Mouse (Mus musculus): ENCODE measurements at regions not wholly inside any gene's neighbourhood (a gene's known extent, or its start where the extent isn't known, plus 50 kb on each side); places are given as distances from the start of the nearest gene placed in this dataset.

DNA sequence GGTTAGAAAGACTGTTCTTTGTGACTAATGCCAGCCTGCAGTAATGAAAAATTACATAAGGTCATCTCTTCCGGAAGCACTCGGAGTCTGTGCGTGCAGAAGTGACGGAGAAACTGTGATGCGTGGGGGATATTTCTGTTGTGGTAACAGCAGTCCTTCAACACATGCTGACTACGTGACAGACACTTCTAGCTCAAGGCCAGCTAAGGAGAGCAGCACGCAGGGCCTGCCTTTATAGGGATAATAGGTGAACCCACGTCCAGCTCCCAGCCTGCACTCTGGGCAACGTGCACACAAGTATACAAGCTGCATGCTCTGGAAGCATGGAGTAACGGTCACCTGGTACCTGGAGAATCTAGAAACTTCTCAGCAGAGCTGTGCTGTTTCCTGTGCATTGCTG, 77.5 kb upstream of the Pced1b start:
- no peaks in the 10 kb centered on the region for H3K27me3 ChIP-seq (replicated peaks)
- H3K4me1 ChIP-seq: no peaks in the 10 kb centered on the region
- H3K4me3 ChIP-seq (replicated peaks): no peak overlapping the region
- no peaks in the 10 kb centered on the region for H3K36me3 ChIP-seq (replicated peaks; ENCODE audit: low read length)
- TF ChIP-seq GATA1 (IDR thresholded peaks at IDR 0.05; ENCODE audit: borderline replicate concordance, low read length): no peak
- TF ChIP-seq FLI1 (IDR thresholded peaks at IDR 0.05; ENCODE audit: low read length): no peak
- H3K9me3 ChIP-seq: peaks cover 40% of the 10 kb centered on the region

DNA sequence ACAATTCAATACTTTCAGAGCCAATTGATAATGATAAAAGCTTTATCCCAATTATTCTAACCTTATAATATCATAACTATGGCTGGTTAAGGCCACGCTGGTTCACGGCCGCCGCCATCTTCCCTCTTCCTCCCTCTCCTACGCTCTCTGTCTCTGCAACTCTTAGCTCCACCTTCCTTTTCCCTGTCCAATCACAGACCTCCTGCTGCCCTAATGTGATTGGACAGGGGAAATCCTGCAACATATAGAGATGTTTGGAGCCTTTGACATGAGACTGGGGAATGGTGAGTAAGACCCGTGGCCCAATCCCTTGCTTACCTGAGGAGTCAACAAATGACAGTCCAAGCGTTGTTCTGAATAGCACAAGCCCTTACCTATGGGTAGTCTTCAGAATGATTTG, 79.8 kb upstream of the Pced1b start:
- no peaks in the 10 kb centered on the region for H3K4me1 ChIP-seq
- TF ChIP-seq FLI1 (IDR thresholded peaks at IDR 0.05; ENCODE audit: low read length) (no peak), GATA1 (IDR thresholded peaks at IDR 0.05; ENCODE audit: borderline replicate concordance, low read length) (no peak)
- H3K4me3 ChIP-seq (replicated peaks): no peak overlapping the region

DNA sequence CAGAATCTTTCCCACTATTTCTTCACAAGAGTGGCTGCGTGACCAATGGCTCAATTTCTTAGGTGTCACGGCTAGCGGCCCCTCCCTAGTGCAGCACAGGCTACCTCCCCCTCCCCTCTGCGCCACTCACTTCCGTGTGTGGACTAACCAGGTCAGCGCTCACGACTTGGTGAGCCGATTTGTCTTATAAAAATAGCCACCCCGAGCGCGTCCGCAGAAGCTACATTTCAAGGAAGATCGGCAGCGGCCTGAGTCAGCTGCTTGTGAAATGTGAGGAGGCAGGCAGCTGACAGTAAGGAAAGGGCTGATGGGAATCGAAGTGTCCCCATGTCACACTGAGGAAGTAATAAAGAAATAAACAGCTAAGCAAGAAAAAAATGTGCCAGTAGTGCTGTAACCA, 82.3 kb upstream of the Pced1b start:
- TF ChIP-seq GATA1 (IDR thresholded peaks at IDR 0.05; ENCODE audit: borderline replicate concordance, low read length): no peak
- TF ChIP-seq FLI1 (IDR thresholded peaks at IDR 0.05; ENCODE audit: low read length): no peak
- H3K27me3 ChIP-seq (replicated peaks): no peaks in the 10 kb centered on the region
- H3K4me3 ChIP-seq (replicated peaks): no peak overlapping the region
- no peaks in the 10 kb centered on the region for H3K4me1 ChIP-seq
- H3K9me3 ChIP-seq: peaks cover 40% of the 10 kb centered on the region
- H3K36me3 ChIP-seq (replicated peaks; ENCODE audit: low read length): no peaks in the 10 kb centered on the region

More for the DNA sequence above, 79.8 kb upstream of the Pced1b start:
- H3K36me3 ChIP-seq (replicated peaks; ENCODE audit: low read length): no peaks in the 10 kb centered on the region
- H3K9me3 ChIP-seq: peaks cover 41% of the 10 kb centered on the region
- H3K27me3 ChIP-seq (replicated peaks): no peaks in the 10 kb centered on the region

DNA sequence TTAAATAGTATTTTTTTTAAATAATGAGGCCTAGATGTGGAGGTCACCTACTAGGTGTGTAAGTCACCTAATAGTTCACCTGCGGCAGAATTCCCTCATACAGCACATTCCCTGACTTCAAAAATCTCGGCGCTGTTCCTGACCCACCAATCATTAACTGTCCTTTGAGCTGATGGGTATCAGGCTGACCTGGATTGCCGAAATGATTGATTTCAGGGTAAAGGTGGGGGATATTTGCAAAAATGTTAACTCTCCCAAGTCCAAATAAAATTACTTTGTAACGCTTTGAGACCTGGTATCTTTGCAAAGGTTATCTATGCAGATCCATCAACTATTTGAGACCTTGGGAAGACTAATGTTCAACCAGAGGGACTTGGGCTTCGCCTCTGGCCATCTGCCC, 82.9 kb upstream of the Pced1b start:
- peaks cover 40% of the 10 kb centered on the region for H3K9me3 ChIP-seq
- H3K4me3 ChIP-seq (replicated peaks): no peak overlapping the region
- H3K36me3 ChIP-seq (replicated peaks; ENCODE audit: low read length): no peaks in the 10 kb centered on the region
- H3K27me3 ChIP-seq (replicated peaks): no peaks in the 10 kb centered on the region
- TF ChIP-seq GATA1 (IDR thresholded peaks at IDR 0.05; ENCODE audit: borderline replicate concordance, low read length) (no peak), FLI1 (IDR thresholded peaks at IDR 0.05; ENCODE audit: low read length) (no peak)
- no peaks in the 10 kb centered on the region for H3K4me1 ChIP-seq

DNA sequence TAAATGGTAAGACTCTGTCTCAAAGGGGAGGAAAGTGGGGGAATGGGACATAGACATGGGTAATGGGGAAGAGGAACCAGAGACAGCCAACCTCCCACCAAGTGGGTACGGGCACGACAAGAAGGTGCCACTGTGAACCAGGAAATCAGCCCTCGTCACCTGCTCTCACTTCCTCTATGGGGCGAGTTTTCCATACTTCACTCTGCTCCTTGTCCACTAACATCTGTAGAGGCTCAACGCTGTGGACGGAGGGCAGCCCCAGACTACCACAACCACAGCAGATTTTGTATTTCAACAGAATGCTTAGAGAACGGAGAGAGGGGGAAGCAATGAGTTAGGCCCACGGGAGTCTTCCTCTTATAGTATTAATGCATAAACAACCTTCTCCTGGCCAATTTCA, 83.8 kb upstream of the Pced1b start:
- no peaks in the 10 kb centered on the region for H3K27me3 ChIP-seq (replicated peaks)
- H3K4me1 ChIP-seq: no peaks in the 10 kb centered on the region
- no peaks in the 10 kb centered on the region for H3K36me3 ChIP-seq (replicated peaks; ENCODE audit: low read length)
- H3K9me3 ChIP-seq: peaks cover 38% of the 10 kb centered on the region
- TF ChIP-seq FLI1 (IDR thresholded peaks at IDR 0.05; ENCODE audit: low read length) (no peak), GATA1 (IDR thresholded peaks at IDR 0.05; ENCODE audit: borderline replicate concordance, low read length) (no peak)
- H3K4me3 ChIP-seq (replicated peaks): no peak overlapping the region

DNA sequence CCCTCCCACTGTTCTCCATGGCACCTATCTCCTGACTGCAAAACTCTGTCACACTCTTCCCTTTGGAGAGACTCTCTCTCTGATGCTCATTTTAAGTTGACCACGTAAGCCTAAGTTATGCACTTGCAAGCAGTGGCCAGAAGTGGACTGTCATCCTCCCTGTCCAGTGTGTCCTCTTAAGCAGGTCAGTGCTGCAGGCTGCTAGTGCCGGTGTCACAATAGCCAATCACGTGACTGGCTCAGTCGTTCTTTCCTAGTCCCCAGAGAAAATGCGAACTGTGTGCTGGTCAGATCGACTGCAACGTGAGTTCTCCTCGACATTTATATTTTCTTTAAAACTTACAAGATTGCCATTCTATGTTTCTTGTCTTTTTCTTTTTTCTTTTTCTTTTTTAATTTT, 84.6 kb upstream of the Pced1b start:
- no peaks in the 10 kb centered on the region for H3K27me3 ChIP-seq (replicated peaks)
- H3K4me1 ChIP-seq: no peaks in the 10 kb centered on the region
- H3K36me3 ChIP-seq (replicated peaks; ENCODE audit: low read length): no peaks in the 10 kb centered on the region
- H3K9me3 ChIP-seq: peaks cover 38% of the 10 kb centered on the region
- TF ChIP-seq GATA1 (IDR thresholded peaks at IDR 0.05; ENCODE audit: borderline replicate concordance, low read length): no peak
- no peak for TF ChIP-seq FLI1 (IDR thresholded peaks at IDR 0.05; ENCODE audit: low read length)
- H3K4me3 ChIP-seq (replicated peaks): no peak overlapping the region

DNA sequence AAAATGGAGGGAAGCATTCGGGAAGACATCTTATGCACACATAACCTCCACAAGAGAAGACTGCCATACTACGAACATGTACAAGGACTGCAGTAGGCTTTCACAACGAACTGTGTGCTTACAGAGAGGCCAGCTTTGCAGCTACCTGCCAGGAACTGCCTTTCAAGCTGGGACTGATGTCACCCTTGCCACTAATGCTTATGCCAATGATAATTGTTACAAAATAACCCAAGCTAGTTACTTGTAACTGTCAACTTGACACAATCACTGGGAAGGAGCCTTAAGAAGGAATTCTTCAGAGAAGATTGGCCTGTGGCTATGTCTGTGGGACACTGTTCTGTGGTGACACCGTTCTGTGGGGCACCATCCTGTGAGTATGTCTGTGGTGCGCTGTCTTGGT, 85.4 kb upstream of the Pced1b start:
- Histone ChIP-seq H3K4me1 (no peaks in the 10 kb centered on the region), H3K9me3 (peaks cover 40% of the 10 kb centered on the region), H3K4me3 (replicated peaks) (no peak overlapping the region), H3K36me3 (replicated peaks; ENCODE audit: low read length) (no peaks in the 10 kb centered on the region), H3K27me3 (replicated peaks) (no peaks in the 10 kb centered on the region)
- TF ChIP-seq GATA1 (IDR thresholded peaks at IDR 0.05; ENCODE audit: borderline replicate concordance, low read length): no peak
- TF ChIP-seq FLI1 (IDR thresholded peaks at IDR 0.05; ENCODE audit: low read length): no peak

DNA sequence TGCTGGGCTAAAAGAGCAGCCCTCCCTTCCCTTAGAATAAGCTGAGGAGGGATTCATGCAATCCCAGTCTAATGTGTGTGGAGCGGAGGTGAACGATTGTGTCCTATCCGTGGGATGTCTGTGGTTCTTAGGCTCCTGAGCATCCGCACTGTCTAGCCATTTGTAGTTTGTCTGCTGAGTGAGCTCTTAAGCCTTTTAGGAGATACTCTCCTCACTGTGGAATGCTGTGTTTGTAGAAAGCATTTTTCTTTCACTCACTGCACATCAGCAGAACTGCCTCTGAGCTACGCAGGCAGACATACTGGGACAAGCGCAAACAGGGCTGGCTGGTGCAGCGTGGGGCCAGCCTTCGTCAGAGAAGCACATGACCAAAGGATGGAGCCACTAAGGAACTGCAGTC, 94.6 kb upstream of the Pced1b start:
- Histone ChIP-seq H3K27me3 (replicated peaks) (no peaks in the 10 kb centered on the region), H3K4me3 (replicated peaks) (no peak overlapping the region), H3K9me3 (peaks cover 52% of the 10 kb centered on the region), H3K4me1 (no peaks in the 10 kb centered on the region), H3K36me3 (replicated peaks; ENCODE audit: low read length) (no peaks in the 10 kb centered on the region)
- TF ChIP-seq FLI1 (IDR thresholded peaks at IDR 0.05; ENCODE audit: low read length): no peak
- no peak for TF ChIP-seq GATA1 (IDR thresholded peaks at IDR 0.05; ENCODE audit: borderline replicate concordance, low read length)

DNA sequence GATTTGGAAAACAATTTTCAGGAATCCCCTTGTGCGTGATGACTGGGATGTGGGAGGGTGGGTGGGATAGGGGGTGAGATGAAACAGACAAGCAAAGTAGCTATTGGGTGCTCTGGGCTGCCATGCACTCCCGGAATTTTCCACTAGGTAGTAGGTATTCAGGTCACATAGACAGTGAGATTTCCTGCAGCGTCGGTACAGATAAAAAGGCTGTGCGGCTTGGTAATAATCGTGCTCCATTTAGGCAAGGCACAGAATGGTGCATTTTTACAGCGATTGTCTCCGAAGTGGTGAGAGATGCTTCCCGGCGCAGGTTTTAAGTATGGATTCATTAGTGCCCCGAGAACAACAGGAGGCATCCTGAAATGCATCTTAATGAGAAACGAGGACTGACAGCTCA, 95.1 kb upstream of the Pced1b start:
- Histone ChIP-seq H3K4me1 (no peaks in the 10 kb centered on the region), H3K36me3 (replicated peaks; ENCODE audit: low read length) (no peaks in the 10 kb centered on the region), H3K27me3 (replicated peaks) (no peaks in the 10 kb centered on the region), H3K4me3 (replicated peaks) (no peak overlapping the region), H3K9me3 (peaks cover 49% of the 10 kb centered on the region)
- no peak for TF ChIP-seq FLI1 (IDR thresholded peaks at IDR 0.05; ENCODE audit: low read length)
- no peak for TF ChIP-seq GATA1 (IDR thresholded peaks at IDR 0.05; ENCODE audit: borderline replicate concordance, low read length)

DNA sequence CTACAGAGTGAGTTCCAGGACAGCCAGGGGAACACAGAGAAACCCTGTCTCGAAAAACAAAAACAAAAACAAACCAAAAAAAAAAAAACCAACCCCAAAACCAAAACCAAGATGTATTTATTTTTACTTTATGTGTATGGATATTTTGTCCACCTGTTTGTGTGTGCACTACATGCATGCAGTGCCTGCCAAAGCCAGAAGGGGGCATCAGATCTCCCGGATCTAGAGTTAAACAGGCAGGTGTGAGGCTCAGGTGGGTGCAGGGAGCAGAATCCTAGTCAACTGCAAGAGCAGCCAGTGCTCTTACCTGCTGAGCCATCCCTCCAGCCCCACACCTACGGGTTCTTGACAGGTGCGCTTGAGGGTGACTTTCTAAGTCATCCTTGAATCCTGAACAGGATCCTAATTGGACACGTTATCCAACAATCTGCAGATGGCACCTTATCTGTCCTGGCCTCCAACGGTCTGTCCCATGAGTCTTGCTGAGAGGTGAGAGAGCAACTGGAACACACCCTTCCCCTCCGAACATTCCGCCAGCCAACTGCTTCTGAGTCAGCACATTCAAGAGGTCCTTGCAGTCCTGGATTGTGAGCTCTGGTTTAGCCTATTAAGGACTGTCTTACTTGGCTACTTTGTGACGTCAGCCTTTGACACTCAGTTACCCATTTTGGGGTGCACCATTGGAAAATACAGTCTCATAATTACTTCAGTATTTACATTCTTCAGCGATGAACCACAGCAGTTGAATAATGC, 95.4 kb upstream of the Slc38a4 start:
- TF ChIP-seq GATA1 (IDR thresholded peaks at IDR 0.05; ENCODE audit: borderline replicate concordance, low read length) (no peak), FLI1 (IDR thresholded peaks at IDR 0.05; ENCODE audit: low read length) (no peak)
- Histone ChIP-seq H3K27me3 (replicated peaks) (no peaks in the 10 kb centered on the region), H3K4me3 (replicated peaks) (no peak overlapping the region), H3K9me3 (peaks cover 49% of the 10 kb centered on the region), H3K4me1 (no peaks in the 10 kb centered on the region), H3K36me3 (replicated peaks; ENCODE audit: low read length) (no peaks in the 10 kb centered on the region)

All from megakaryocyte, embryonic 14.5 days (primary cell).